ENCODE assay signal across 9 mouse cellular contexts in genomic region chr14:25522415-25522814, GRCm38 (mm10).
DNase-seq lines count a peak whose midpoint lies in the region; ATAC-seq and TF ChIP-seq lines count a peak whose summit lies in the region.
"Had no signal": no experiment of that assay in that cellular context is flagged by ENCODE, and none has a peak within 500 bp of the region (broad histone marks: within the 10 kb centered on the region; RNA-seq: fewer than 3 reads in every experiment).

No protein-coding gene starts in this region.

- H3K27ac ChIP-seq in gastrocnemius, adult 2 months = peak overlapping the region; percentile 96
- no peak overlapping the region for H3K27ac ChIP-seq in thymus, adult 2 months (ENCODE audit: control insufficient read depth, insufficient read depth, low read length)
- 0 out of 2 replicates have a peak overlapping the region, but pooled peaks have one; percentile 33 for H3K27ac ChIP-seq in limb, embryonic 10.5 days
- H3K27ac ChIP-seq in stomach, embryonic 16.5 days (ENCODE audit: low read length) = no peak overlapping the region

- no peak for DNase-seq in gastrocnemius, adult 2 months
- DNase-seq in gastrocnemius, postnatal 25 days = no peak
- peak; percentile 40 for DNase-seq in thymus, postnatal 14 days
- no peak for DNase-seq in thymus, adult 2 months
- no peak for DNase-seq in limb, embryonic 10.5 days (ENCODE audit: low spot score)
- DNase-seq in ovary, postnatal 10 days (ENCODE audit: low spot score) = no peak
- DNase-seq in gastrocnemius, postnatal 4 days (ENCODE audit: low spot score in 2 of 2) = no peak

- H3K4me3 ChIP-seq in gastrocnemius, adult 2 months = no peak overlapping the region
- H3K4me3 ChIP-seq in thymus, adult 2 months (ENCODE audit: control insufficient read depth, insufficient read depth, low read length) = no peak overlapping the region
- no peak overlapping the region for H3K4me3 ChIP-seq in limb, embryonic 10.5 days
- H3K4me3 ChIP-seq in stomach, embryonic 16.5 days (replicated peaks; ENCODE audit: low read length) = no peak overlapping the region

- H3K36me3 ChIP-seq in thymus, adult 2 months (ENCODE audit: control insufficient read depth, insufficient read depth, low read length) = no peaks in the 10 kb centered on the region
- H3K36me3 ChIP-seq in limb, embryonic 10.5 days = peaks cover 80% of the 10 kb centered on the region
- H3K36me3 ChIP-seq in stomach, embryonic 16.5 days (ENCODE audit: control insufficient read depth, insufficient read depth, low read length) = peaks cover 7% of the 10 kb centered on the region; the same call in 1 of the 2 replicates
- H3K36me3 ChIP-seq: G1E had no signal

- no peak overlapping the region for H3K4me2 ChIP-seq in stomach, embryonic 16.5 days (ENCODE audit: low read depth, low read length)

- no peak for ATAC-seq in stomach, embryonic 16.5 days (ENCODE audit: insufficient read depth, low FRiP score)

- no peaks in the 10 kb centered on the region for H3K9me3 ChIP-seq in limb, embryonic 10.5 days (replicated peaks)
- H3K9me3 ChIP-seq in stomach, embryonic 16.5 days (replicated peaks; ENCODE audit: control insufficient read depth, low read length) = no peaks in the 10 kb centered on the region

- peak overlapping the region; percentile 33; the same call in 1 of the 2 replicates for H3K9ac ChIP-seq in stomach, embryonic 16.5 days (ENCODE audit: low read length)

- peaks cover 68% of the 10 kb centered on the region for H3K4me1 ChIP-seq in thymus, adult 2 months (replicated peaks; ENCODE audit: control insufficient read depth, insufficient read depth, low read length)
- peaks cover 80% of the 10 kb centered on the region for H3K4me1 ChIP-seq in limb, embryonic 10.5 days
- peaks cover 79% of the 10 kb centered on the region for H3K4me1 ChIP-seq in stomach, embryonic 16.5 days (ENCODE audit: control insufficient read depth, insufficient read depth, low read length)

- no peak for TF ChIP-seq POLR2A in thymus, adult 2 months (IDR thresholded peaks at IDR 0.05; ENCODE audit: control insufficient read depth, extremely low read depth, insufficient read depth, low read length, poor library complexity)

- no peak for TF ChIP-seq CTCF in gastrocnemius, adult 2 months (IDR thresholded peaks at IDR 0.05)
- no peak for TF ChIP-seq CTCF in thymus, adult 2 months (IDR thresholded peaks at IDR 0.05; ENCODE audit: borderline replicate concordance, control insufficient read depth, extremely low read depth, insufficient read depth, low read length, poor library complexity)

- intact Hi-C loops in gastrocnemius, adult 2 months (cut with DNase I) = no loop called here

- no peaks in the 10 kb centered on the region for H3K27me3 ChIP-seq in thymus, adult 2 months (ENCODE audit: control insufficient read depth, insufficient read depth, low read length)
- H3K27me3 ChIP-seq in limb, embryonic 10.5 days (ENCODE audit: low read depth, poor library complexity, severe bottlenecking) = no peaks in the 10 kb centered on the region
- H3K27me3 ChIP-seq in stomach, embryonic 16.5 days (ENCODE audit: control insufficient read depth, insufficient read depth, low read length) = no peaks in the 10 kb centered on the region

- 32% methylated on average over 4 of the region's 4 CpGs for WGBS in thymus, adult 2 months
- WGBS in limb, embryonic 10.5 days = 25% methylated on average over 4 of the region's 4 CpGs
- WGBS in stomach, embryonic 16.5 days = 44% methylated on average over 4 of the region's 4 CpGs

Comparison
In these comparisons a context has a peak if more than half of its experiments do, and no peak if none do; other contexts are left out.
1. H3K27ac ChIP-seq: peak in gastrocnemius, adult 2 months (single experiment) and limb, embryonic 10.5 days (single experiment); none in thymus, adult 2 months (single experiment) and stomach, embryonic 16.5 days (single experiment).